Mouse (Mus musculus) ES-E14 (cell line): ENCODE measurements around the gene Zfhx3. TPM values are rescaled to one million over a fixed set of nuclear protein-coding genes. Genes with fewer than 3 reads are reported as not detected.

Source experiments
- DNase-seq: peaks from one replicate; pipeline ENCODE4 v3.0.0-alpha.2; 2013; ENCODE audit warnings: low read depth, low spot score
- H3K27ac ChIP-seq: 2 replicates; pipeline ENCODE4 v1.5.1; 2012; ENCODE audit warnings: low read depth, mild to moderate bottlenecking, low read length, moderate library complexity, mixed read lengths; ENCODE audit not compliant: poor library complexity, insufficient read depth, severe bottlenecking
- H3K36me3 ChIP-seq: 2 replicates; pipeline ENCODE4 v1.6.1; 2012; ENCODE audit warnings: mild to moderate bottlenecking, low read length, moderate library complexity, mixed read lengths; ENCODE audit not compliant: control insufficient read depth, poor library complexity, insufficient read depth, severe bottlenecking
- H3K4me1 ChIP-seq, 2 experiments: fragments of 150-350 bp in 1 of 2; sonication (generic) in 1 of 2; 2 replicates each; pipeline ENCODE4 v1.6.1; 2012; ENCODE audit warnings: low read length in 2 of 2, mild to moderate bottlenecking in 1 of 2, mixed read lengths in 1 of 2; ENCODE audit not compliant: control insufficient read depth in 2 of 2, insufficient read depth in 2 of 2, poor library complexity in 1 of 2
- H3K4me3 ChIP-seq, 2 experiments: fragments of 150-350 bp in 1 of 2; sonication (generic) in 1 of 2; 2 replicates each; pipeline ENCODE4 v1.5.1; 2012; ENCODE audit warnings: low read length in 2 of 2, low read depth in 1 of 2, mild to moderate bottlenecking in 1 of 2, mixed read lengths in 1 of 2; ENCODE audit not compliant: insufficient read depth in 1 of 2, poor library complexity in 1 of 2, severe bottlenecking in 1 of 2
- H3K9ac ChIP-seq: 2 replicates; pipeline ENCODE4 v1.6.1; 2012; ENCODE audit warnings: low read depth, mild to moderate bottlenecking, low read length, mixed read lengths; ENCODE audit not compliant: poor library complexity, insufficient read depth, severe bottlenecking
- H3K9me3 ChIP-seq: fragments of 150-350 bp; sonication (generic); 2 replicates; pipeline ENCODE4 v1.6.1; 2012; ENCODE audit warnings: low read depth, mild to moderate bottlenecking, low read length; ENCODE audit not compliant: control insufficient read depth, insufficient read depth
- CHD2 ChIP-seq: IDR thresholded peaks from 2 replicates; pipeline ENCODE4 v1.6.1; 2014; ENCODE audit warnings: mild to moderate bottlenecking, low read depth, low read length, inconsistent platforms
- HCFC1 ChIP-seq: IDR thresholded peaks from 2 replicates; pipeline ENCODE4 v1.6.1; 2012; ENCODE audit warnings: low read length, inconsistent platforms, borderline replicate concordance; ENCODE audit not compliant: insufficient read depth
- MAFK ChIP-seq: IDR thresholded peaks from 2 replicates; pipeline ENCODE4 v1.6.1; 2014; ENCODE audit warnings: mild to moderate bottlenecking, low read depth, low read length, inconsistent platforms; ENCODE audit not compliant: insufficient read depth
- ZC3H11A ChIP-seq: IDR thresholded peaks from 2 replicates; pipeline ENCODE4 v1.6.1; 2012; ENCODE audit warnings: low read depth, mild to moderate bottlenecking, inconsistent platforms, low read length, borderline replicate concordance
- ZNF384 ChIP-seq: IDR thresholded peaks from 2 replicates; pipeline ENCODE4 v1.6.1; 2012; ENCODE audit warnings: low read depth, low read length, inconsistent platforms
- in situ Hi-C, 2 experiments: fragments of 600-800 bp; cut with MboI; formaldehyde crosslinking; loops; one replicate each; pipeline ENCODE4 v1.15.1; 2025; ENCODE audit warnings: low sequenced_read_pairs in 2 of 2, inconsistent platforms in 1 of 2; ENCODE audit not compliant: unreplicated experiment in 2 of 2
- total RNA-seq: library from RNA; depleted of rRNA; stranded (reverse); fragments of 300-350 nt; gene quantifications from 2 replicates; pipeline ENCODE4 v1.2.3, GENCODE M21; 2012

Gene Zfhx3
- total RNA-seq, 1 experiment = 8.8 TPM

GRCm38 (mm10) chr8:108246035-108246933 lies 303.8 kb downstream of the Zfhx3 start:
- Histone ChIP-seq H3K4me3 (no peak overlapping the region), H3K9me3 (no peaks in the 10 kb centered on the region), H3K9ac (no peak overlapping the region), H3K27ac (no peak overlapping the region), H3K4me1 (no peaks in the 10 kb centered on the region), H3K36me3 (no peaks in the 10 kb centered on the region)
- in situ Hi-C loops = no loop called here
- no peak for TF ChIP-seq ZNF384
- TF ChIP-seq CHD2 = no peak
- no peak for TF ChIP-seq HCFC1
- no peak for TF ChIP-seq ZC3H11A
- TF ChIP-seq MAFK = no peak
- DNase-seq = no peak

DNA sequence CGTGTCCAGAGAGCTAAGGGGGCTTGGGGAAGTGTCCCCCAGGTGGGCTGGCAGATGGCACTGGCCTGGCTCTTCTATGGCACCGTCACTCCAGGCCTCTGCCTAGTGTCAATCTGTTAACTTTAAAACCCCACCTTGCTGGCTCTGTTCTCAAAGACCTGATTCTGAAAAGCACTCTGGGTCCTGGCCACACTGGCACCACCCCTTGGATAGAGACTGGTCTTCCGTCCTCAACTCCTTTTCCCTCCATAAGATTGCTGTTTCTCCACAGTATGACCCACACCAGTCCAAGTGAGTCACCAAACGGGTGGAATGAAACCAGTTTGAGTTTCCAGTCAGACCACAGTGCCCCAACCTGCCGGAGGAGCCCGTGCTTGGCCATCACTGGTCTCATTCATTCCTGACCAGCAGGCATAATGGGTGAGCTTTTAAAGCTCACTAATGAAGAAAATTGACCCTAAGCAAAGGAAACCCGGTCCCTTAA lies 304.5 kb downstream of the Zfhx3 start:
- Histone ChIP-seq H3K9ac (no peak overlapping the region), H3K4me3 (no peak overlapping the region), H3K27ac (no peak overlapping the region), H3K36me3 (no peaks in the 10 kb centered on the region), H3K4me1 (no peaks in the 10 kb centered on the region), H3K9me3 (no peaks in the 10 kb centered on the region)
- in situ Hi-C loops = no loop called here
- TF ChIP-seq MAFK (no peak), ZC3H11A (no peak), HCFC1 (no peak), CHD2 (no peak), ZNF384 (no peak)
- DNase-seq = no peak

DNA sequence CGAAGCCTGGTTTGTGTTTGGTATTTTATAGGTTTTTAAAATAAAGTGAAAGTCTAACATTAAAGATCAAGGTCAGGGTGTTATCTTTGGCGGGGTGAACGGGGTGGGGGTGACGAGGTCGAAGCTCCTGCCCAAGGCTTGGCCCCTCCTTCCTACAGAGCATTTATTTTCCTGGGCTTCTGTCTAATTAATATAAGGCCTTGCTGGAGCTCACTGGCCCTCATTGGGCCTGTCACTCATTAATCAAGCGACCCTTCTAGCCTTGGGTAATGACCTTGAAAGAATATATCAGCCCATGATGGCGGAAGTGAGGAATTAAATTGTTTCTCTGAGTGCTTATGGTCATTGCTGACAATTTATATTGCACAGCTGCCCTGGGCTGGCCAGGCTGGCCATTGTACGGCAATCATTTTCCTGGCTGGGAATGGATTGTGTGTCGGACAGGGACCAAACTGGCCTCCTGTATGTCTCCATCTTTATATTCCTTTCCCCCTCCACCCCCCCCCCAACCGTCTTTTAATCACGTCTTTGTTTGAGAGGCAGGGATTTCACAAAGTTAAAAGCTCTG lies 322.2 kb downstream of the Zfhx3 start:
- Histone ChIP-seq H3K9me3 (no peaks in the 10 kb centered on the region), H3K4me1 (no peaks in the 10 kb centered on the region), H3K27ac (no peak overlapping the region), H3K36me3 (no peaks in the 10 kb centered on the region), H3K9ac (no peak overlapping the region), H3K4me3 (no peak overlapping the region)
- TF ChIP-seq MAFK (no peak), CHD2 (no peak), ZNF384 (no peak), ZC3H11A (no peak), HCFC1 (no peak)
- in situ Hi-C loops = no loop called here
- DNase-seq = no peak

- in situ Hi-C loops = no loop called here
- H3K36me3 ChIP-seq = no peaks in the 10 kb centered on the region
- H3K9me3 ChIP-seq = no peaks in the 10 kb centered on the region
- no peak overlapping the region for H3K9ac ChIP-seq
- TF ChIP-seq HCFC1 (no peak), ZC3H11A (no peak), CHD2 (no peak), MAFK (no peak), ZNF384 (no peak)
- no peak for DNase-seq
- H3K4me1 ChIP-seq = no peaks in the 10 kb centered on the region
- no peak overlapping the region for H3K27ac ChIP-seq
- H3K4me3 ChIP-seq = no peak overlapping the region
These were observed 335.5 kb downstream of the Zfhx3 start for GRCm38 (mm10) chr8:108277960-108278359.
